Mouse (Mus musculus): ENCODE results near the gene Fkbp2. TPM values are rescaled to one million over a fixed set of nuclear protein-coding genes. Genes with fewer than 3 reads are reported as not detected.

The Fkbp2 gene
- polyA plus RNA-seq, 1 experiment from 2014 or later: 147 TPM

GRCm38 (mm10) chr19:6975537-6976521 is 4.5 kb downstream of the Fkbp2 start, which contains the start of gene Plcb3:
Gene Plcb3, minus strand, starts transcription at chr19:6976470.
- Histone ChIP-seq H3K9ac (peak within 1 kb of the TSS; percentile 58), H3K36me3 (no peaks in the 10 kb centered on the region), H3K27me3 (peaks cover 3% of the 10 kb centered on the region; the same call in 1 of the 2 replicates), H3K9me3 (no peaks in the 10 kb centered on the region), H3K4me3 (peak within 1 kb of the TSS; percentile 69), H3K27ac (replicated peaks) (peak within 1 kb of the TSS; percentile 91), H3K4me1 (replicated peaks) (peaks cover 45% of the 10 kb centered on the region), H3K4me2 (peak within 1 kb of the TSS; percentile 87)
- 0% methylated on average over 16 of the region's 16 CpGs for WGBS
- no peak for ATAC-seq (ENCODE audit: low FRiP score, low read depth)

DNA sequence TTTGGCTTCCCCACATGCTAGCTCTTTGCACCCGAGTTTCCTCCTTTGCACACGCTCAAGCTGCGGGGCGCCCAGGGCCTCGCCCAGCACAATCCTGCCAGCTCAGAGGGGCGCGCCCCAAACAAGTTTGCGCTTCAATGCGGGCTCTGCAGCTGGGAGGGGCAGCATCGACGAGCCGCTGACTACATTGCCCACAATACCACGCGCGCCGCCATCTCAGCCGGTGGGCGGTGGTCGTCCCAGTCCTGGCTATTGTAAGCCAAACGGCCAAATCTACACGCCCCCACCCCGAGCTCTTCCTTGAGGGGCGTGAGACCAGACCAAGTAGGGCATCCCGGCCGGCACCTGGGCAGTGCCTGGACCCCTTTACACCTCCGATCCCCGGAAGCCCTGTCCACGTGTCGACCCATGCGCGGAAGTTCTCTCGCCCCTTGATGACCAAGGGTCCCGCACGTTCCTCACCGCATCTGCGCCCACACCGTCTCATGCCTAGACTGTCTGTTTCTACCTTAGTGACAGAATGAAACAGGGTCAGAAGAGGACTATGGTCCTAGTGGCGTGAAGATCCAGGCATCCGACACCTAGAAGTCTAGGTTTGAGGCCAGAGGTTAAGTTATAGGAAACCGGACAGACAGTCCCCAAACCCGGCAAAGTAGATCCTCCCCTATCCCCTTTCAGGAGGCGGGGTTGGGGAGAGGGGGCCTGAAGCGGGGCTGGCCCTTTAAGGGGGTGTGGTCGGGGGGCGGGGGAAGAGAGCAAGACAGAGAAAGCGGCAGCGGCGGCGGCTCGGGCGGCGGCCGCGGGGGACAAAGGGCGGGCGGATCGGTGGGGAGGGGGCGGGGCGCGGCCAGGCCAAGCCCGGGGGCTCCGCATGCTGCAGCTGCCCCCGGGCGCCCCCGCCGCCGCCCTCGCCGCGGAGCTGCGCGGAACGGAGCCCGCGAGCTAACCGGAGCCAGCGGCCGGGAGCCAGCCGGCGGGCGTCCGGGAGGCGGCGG is 5.8 kb downstream of the Fkbp2 start, which contains the start of gene Ppp1r14b:
Gene Ppp1r14b, plus strand, starts transcription at position 758 of the 995 bp plus-strand sequence.
- Histone ChIP-seq H3K36me3 (no peaks in the 10 kb centered on the region), H3K27ac (replicated peaks) (peak within 1 kb of the TSS; percentile 91), H3K4me2 (peak within 1 kb of the TSS; percentile 87), H3K27me3 (peaks cover 7% of the 10 kb centered on the region; the same call in 1 of the 2 replicates), H3K4me3 (peak within 1 kb of the TSS; percentile 69), H3K4me1 (replicated peaks) (peaks cover 55% of the 10 kb centered on the region), H3K9me3 (no peaks in the 10 kb centered on the region), H3K9ac (peak within 1 kb of the TSS; percentile 58)
- peak; percentile 67 for ATAC-seq (ENCODE audit: low FRiP score, low read depth)
- WGBS: under 1% methylated on average over 72 of the region's 84 CpGs

DNA sequence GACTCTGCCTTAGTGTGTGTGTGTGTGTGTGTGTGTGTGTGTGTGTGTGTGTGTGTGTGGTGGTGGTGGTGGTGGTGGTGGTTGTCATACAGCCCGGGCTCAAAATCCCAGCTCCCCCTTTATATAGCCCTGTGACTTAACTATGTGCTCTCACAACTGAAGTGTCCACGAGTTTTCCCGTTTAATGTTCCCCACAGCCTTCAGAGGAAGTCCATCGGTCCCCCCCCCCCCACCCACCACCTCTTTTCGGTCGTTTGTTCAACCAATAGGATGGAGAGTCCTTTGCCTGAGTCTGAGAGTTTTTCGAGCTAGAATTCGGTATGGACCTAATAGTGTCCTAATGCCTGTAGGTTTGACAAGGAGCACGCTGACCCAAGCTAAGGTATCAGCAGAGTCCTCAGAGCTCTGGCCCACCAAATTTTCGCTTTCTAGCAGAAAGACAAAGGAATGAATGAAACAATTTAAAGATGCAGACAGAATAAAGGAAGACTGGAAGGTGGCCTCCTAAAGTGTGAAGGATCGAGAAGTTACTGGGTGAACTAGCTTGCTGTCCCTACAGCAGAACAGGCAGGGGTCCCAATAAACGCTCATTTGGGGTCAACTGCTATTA is 6.6 kb downstream of the Fkbp2 start:
- 40% methylated on average over 12 of the region's 12 CpGs for WGBS
- no peaks in the 10 kb centered on the region for H3K9me3 ChIP-seq
- H3K27ac ChIP-seq (replicated peaks): peak overlapping the region; percentile 91
- H3K27me3 ChIP-seq: peaks cover 11% of the 10 kb centered on the region; the same call in 1 of the 2 replicates
- H3K4me1 ChIP-seq (replicated peaks): peaks cover 49% of the 10 kb centered on the region
- no peak for ATAC-seq (ENCODE audit: low FRiP score, low read depth)
- peak overlapping the region; percentile 87 for H3K4me2 ChIP-seq
- H3K4me3 ChIP-seq: peak overlapping the region; percentile 69
- peak overlapping the region; percentile 58 for H3K9ac ChIP-seq
- no peaks in the 10 kb centered on the region for H3K36me3 ChIP-seq

GRCm38 (mm10) chr19:6972247-6972917 is 7.9 kb downstream of the Fkbp2 start:
- Histone ChIP-seq H3K27me3 (peaks cover 16% of the 10 kb centered on the region), H3K4me1 (replicated peaks) (peaks cover 36% of the 10 kb centered on the region), H3K36me3 (no peaks in the 10 kb centered on the region), H3K4me3 (no peak overlapping the region), H3K4me2 (no peak overlapping the region), H3K27ac (replicated peaks) (no peak overlapping the region), H3K9me3 (no peaks in the 10 kb centered on the region), H3K9ac (no peak overlapping the region)
- no peak for ATAC-seq (ENCODE audit: low FRiP score, low read depth)
- 84% methylated on average over 13 of the region's 13 CpGs for WGBS

GRCm38 (mm10) chr19:6971644-6972043 is 8.7 kb downstream of the Fkbp2 start:
- H3K9me3 ChIP-seq: no peaks in the 10 kb centered on the region
- H3K4me1 ChIP-seq (replicated peaks): peaks cover 28% of the 10 kb centered on the region
- H3K27me3 ChIP-seq: peaks cover 16% of the 10 kb centered on the region
- WGBS: 35% methylated on average over 6 of the region's 6 CpGs
- H3K27ac ChIP-seq (replicated peaks): no peak overlapping the region
- no peak overlapping the region for H3K4me2 ChIP-seq
- no peak overlapping the region for H3K4me3 ChIP-seq
- H3K36me3 ChIP-seq: no peaks in the 10 kb centered on the region
- H3K9ac ChIP-seq: no peak overlapping the region
- ATAC-seq (ENCODE audit: low FRiP score, low read depth): no peak

DNA sequence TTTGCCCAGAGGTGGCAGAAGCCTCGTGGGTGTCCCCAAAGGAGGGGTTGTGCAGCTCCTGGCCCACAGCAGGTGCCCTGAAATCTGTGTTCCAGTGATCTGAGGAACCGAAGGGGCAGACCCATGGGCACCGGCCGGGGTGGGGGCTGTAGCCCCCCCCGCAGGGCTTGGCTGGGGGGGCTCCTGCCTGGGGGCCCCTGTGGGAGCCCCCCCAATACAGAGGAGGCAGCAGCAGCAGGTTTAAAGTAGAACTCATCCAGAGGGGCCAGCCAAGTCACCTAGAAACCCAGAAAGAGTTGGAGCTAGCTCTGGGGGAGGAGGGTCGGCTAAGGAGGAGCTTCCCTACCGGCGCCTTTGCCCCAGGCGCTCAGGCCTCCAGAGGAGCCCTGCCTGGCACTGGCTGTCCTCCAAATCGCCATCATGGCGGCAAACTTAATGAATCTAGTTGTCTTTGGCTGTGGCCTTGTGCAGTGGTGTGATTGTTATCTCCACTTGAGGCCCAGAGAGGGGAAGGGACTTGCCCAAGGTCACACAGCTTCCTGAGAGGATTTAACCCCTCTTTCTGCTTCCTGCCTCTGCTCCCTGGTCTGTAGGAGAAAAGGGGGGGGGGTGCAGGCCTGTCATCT is 9.7 kb downstream of the Fkbp2 start:
- Histone ChIP-seq H3K9ac (no peak overlapping the region), H3K4me2 (peak overlapping the region; percentile 55; the same call in 1 of the 2 replicates), H3K27ac (replicated peaks) (no peak overlapping the region), H3K4me3 (0 out of 2 replicates have a peak overlapping the region, but pooled peaks have one; percentile 38), H3K4me1 (replicated peaks) (peaks cover 19% of the 10 kb centered on the region), H3K36me3 (no peaks in the 10 kb centered on the region), H3K27me3 (peaks cover 16% of the 10 kb centered on the region), H3K9me3 (no peaks in the 10 kb centered on the region)
- WGBS: 22% methylated on average over 11 of the region's 11 CpGs
- no peak for ATAC-seq (ENCODE audit: low FRiP score, low read depth)

DNA sequence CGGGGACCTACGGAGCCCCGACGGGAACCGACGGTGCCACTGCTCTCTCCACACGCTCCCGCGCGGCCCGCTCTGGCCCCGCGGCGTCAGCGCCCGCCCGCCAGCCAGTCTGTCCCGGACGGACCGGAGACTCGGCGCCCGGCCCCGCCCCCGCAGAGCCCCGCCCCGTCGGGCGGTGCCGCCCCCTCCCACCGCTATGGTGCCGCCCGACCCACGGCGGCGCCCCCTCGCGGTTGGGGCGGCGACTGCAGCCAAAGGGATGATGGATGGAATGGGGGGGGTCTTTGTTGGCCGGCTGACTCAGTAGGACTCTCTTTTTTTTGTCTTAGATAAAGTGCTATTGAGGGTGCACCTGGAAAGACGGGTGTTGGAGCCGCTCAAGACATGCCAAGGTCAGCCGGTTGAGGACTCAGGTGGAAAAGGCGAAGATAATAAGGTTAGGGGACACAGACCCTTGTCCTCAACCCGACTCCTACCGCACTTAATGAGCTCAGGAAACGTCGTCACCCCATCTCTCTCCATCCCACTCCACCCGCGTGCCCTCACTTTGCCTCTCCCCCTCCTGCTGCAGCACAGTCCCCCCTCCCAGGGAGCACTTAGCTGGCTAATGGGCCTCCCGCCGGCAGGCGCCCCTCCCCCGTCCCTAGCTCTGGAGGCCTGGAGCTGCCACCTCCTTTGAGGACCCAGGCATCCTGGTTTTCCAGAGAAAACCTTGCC is 10.5 kb downstream of the Fkbp2 start:
- no peaks in the 10 kb centered on the region for H3K36me3 ChIP-seq
- no peaks in the 10 kb centered on the region for H3K9me3 ChIP-seq
- H3K4me2 ChIP-seq: peak overlapping the region; percentile 55
- 1% methylated on average over 41 of the region's 55 CpGs for WGBS
- no peak overlapping the region for H3K27ac ChIP-seq (replicated peaks)
- 0 out of 2 replicates have a peak overlapping the region, but pooled peaks have one; percentile 24 for H3K9ac ChIP-seq
- H3K4me1 ChIP-seq (replicated peaks): peaks cover 19% of the 10 kb centered on the region
- peak overlapping the region; percentile 38 for H3K4me3 ChIP-seq
- ATAC-seq (ENCODE audit: low FRiP score, low read depth): no peak
- H3K27me3 ChIP-seq: peaks cover 16% of the 10 kb centered on the region

- H3K4me1 ChIP-seq (replicated peaks): peaks cover 19% of the 10 kb centered on the region
- ATAC-seq (ENCODE audit: low FRiP score, low read depth): no peak
- peak overlapping the region; percentile 38 for H3K4me3 ChIP-seq
- H3K27me3 ChIP-seq: peaks cover 16% of the 10 kb centered on the region
- H3K9me3 ChIP-seq: no peaks in the 10 kb centered on the region
- 0 out of 2 replicates have a peak overlapping the region, but pooled peaks have one; percentile 24 for H3K9ac ChIP-seq
- H3K36me3 ChIP-seq: no peaks in the 10 kb centered on the region
- H3K4me2 ChIP-seq: peak overlapping the region; percentile 55
- 1% methylated on average over 11 of the region's 20 CpGs for whole genome bisulfite sequencing
- H3K27ac ChIP-seq (replicated peaks): no peak overlapping the region
Measured at GRCm38 (mm10) chr19:6969291-6969664, 11.0 kb downstream of the Fkbp2 start.

GRCm38 (mm10) chr19:6968491-6969271 is 11.6 kb downstream of the Fkbp2 start:
- Histone ChIP-seq H3K27ac (replicated peaks) (no peak overlapping the region), H3K9me3 (no peaks in the 10 kb centered on the region), H3K27me3 (peaks cover 16% of the 10 kb centered on the region), H3K4me1 (replicated peaks) (peaks cover 14% of the 10 kb centered on the region), H3K4me2 (peak overlapping the region; percentile 55), H3K4me3 (peak overlapping the region; percentile 38), H3K9ac (no peak overlapping the region), H3K36me3 (no peaks in the 10 kb centered on the region)
- WGBS: 17% methylated on average over 15 of the region's 15 CpGs
- no peak for ATAC-seq (ENCODE audit: low FRiP score, low read depth)

Measured in hindbrain, embryonic 15.5 days (tissue).